Mouse (Mus musculus): ENCODE data around the gene Sh2b1. TPM values are rescaled to one million over a fixed set of nuclear protein-coding genes. Genes with fewer than 3 reads are reported as not detected.
"Not testable (repeated sequence)": the region's sequence is repeated elsewhere in the genome, so short reads cannot be mapped to it uniquely, and the experiment has no call there.

The Sh2b1 gene
- polyA plus RNA-seq, 1 experiment from 2014 or later = 57.8 TPM

DNA sequence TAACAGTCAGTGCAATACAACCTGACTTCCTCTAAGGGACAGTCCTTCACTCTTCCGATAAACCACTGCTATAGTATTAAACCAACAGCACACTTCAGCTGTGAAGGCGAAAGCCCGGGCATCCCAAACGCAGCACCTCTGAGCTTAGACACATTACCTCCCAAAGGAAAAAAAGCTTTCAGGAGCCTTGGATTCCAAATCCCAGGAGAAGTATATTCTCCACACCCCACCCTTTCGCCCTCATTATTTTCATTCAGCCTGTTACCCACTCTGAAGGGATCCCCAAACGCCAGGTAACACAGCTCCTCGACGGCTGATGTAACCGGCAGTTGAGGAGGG is 26.4 kb upstream of the Sh2b1 start:
- H3K4me3 ChIP-seq (replicated peaks) = peak overlapping the region; percentile 100
- H3K27ac ChIP-seq = peak overlapping the region; percentile 100
- H3K4me1 ChIP-seq (replicated peaks) = peaks cover 8% of the 10 kb centered on the region
- H3K4me2 ChIP-seq = peak overlapping the region; percentile 66
- H3K27me3 ChIP-seq = no peaks in the 10 kb centered on the region
- peak overlapping the region; percentile 100 for H3K9ac ChIP-seq (replicated peaks)
- H3K9me3 ChIP-seq = no peaks in the 10 kb centered on the region
- ATAC-seq (ENCODE audit: insufficient number of reproducible peaks, insufficient read depth, low FRiP score, low TSS enrichment, low read depth) = no peak
- 4% methylated on average over 9 of the region's 9 CpGs for WGBS
- H3K36me3 ChIP-seq = peaks cover 47% of the 10 kb centered on the region

DNA sequence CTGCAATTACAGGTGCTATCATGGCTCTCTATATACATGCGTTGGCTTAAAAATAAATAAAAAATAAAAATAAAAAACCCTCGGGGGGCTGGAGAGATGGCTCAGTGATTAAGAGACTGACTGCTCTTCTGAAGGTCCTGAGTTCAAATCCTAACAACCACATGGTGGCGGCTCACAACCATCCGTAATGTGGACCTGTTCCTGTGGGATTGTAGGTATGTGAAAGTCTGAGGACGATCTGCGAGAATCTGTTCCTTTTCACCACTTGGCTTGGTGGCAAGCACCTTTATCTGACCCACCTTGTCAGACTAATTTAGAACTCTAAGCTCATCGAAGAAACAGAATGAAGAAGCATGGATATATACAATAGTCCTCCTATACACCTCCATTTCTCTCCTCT is 24.2 kb upstream of the Sh2b1 start:
- H3K27ac ChIP-seq = no peak overlapping the region
- H3K9ac ChIP-seq (replicated peaks) = no peak overlapping the region
- no peak overlapping the region for H3K4me3 ChIP-seq (replicated peaks)
- H3K27me3 ChIP-seq = no peaks in the 10 kb centered on the region
- no peak for ATAC-seq (ENCODE audit: insufficient number of reproducible peaks, insufficient read depth, low FRiP score, low TSS enrichment, low read depth)
- H3K4me1 ChIP-seq (replicated peaks) = peaks cover 8% of the 10 kb centered on the region
- H3K9me3 ChIP-seq = no peaks in the 10 kb centered on the region
- H3K4me2 ChIP-seq = no peak overlapping the region
- peaks cover 69% of the 10 kb centered on the region for H3K36me3 ChIP-seq
- 94% methylated on average over 7 of the region's 7 CpGs for WGBS

DNA sequence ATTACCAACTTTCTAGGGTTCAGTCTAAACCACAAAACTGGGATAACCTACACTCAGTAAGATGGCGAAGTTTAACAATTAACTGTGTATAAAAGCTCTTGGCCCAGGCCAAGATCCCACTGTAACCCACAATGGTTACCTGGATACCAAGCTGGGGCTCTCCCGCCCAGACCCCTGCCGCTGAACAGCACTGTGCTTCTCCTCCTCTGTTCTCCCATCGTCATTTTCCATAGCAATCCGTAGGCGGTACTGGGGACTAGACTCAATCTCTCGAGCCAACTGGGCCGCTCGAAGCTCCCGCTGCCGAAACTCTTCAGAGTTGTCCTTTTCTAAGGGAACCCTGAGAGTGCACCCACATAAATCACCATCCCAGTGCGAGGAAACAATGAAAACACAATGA is 22.7 kb upstream of the Sh2b1 start:
- Histone ChIP-seq H3K4me2 (no peak overlapping the region), H3K4me1 (replicated peaks) (peaks cover 6% of the 10 kb centered on the region), H3K4me3 (replicated peaks) (no peak overlapping the region), H3K27me3 (no peaks in the 10 kb centered on the region), H3K9ac (replicated peaks) (no peak overlapping the region), H3K27ac (no peak overlapping the region), H3K36me3 (peaks cover 84% of the 10 kb centered on the region), H3K9me3 (no peaks in the 10 kb centered on the region)
- 96% methylated on average over 12 of the region's 12 CpGs for WGBS
- ATAC-seq (ENCODE audit: insufficient number of reproducible peaks, insufficient read depth, low FRiP score, low TSS enrichment, low read depth) = no peak

DNA sequence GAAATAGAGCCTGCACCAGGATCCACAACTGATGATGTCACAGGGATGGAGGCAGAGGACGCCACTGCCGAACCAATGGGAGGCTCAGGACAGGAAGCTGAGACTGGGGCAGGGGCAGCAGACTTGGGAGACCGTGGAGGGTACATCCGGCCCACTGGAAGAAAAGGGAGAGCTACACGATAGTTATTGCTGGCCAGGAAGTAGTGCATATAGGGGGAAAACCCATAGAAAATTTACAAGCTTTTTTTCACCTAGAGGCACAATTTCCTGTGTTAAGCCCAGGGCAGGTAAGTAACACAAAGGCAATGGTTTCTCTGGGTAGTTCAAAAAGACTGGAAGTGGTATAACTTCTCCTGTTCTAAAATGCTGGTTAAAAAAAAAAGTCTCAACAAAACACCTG is 21.3 kb upstream of the Sh2b1 start:
- ATAC-seq (ENCODE audit: insufficient number of reproducible peaks, insufficient read depth, low FRiP score, low TSS enrichment, low read depth) = no peak
- no peak overlapping the region for H3K4me3 ChIP-seq (replicated peaks)
- H3K27ac ChIP-seq = no peak overlapping the region
- no peak overlapping the region for H3K9ac ChIP-seq (replicated peaks)
- H3K4me2 ChIP-seq = no peak overlapping the region
- no peaks in the 10 kb centered on the region for H3K9me3 ChIP-seq
- peaks cover 97% of the 10 kb centered on the region for H3K36me3 ChIP-seq
- H3K4me1 ChIP-seq (replicated peaks) = peaks cover 6% of the 10 kb centered on the region
- H3K27me3 ChIP-seq = no peaks in the 10 kb centered on the region
- 88% methylated on average over 5 of the region's 5 CpGs for WGBS

DNA sequence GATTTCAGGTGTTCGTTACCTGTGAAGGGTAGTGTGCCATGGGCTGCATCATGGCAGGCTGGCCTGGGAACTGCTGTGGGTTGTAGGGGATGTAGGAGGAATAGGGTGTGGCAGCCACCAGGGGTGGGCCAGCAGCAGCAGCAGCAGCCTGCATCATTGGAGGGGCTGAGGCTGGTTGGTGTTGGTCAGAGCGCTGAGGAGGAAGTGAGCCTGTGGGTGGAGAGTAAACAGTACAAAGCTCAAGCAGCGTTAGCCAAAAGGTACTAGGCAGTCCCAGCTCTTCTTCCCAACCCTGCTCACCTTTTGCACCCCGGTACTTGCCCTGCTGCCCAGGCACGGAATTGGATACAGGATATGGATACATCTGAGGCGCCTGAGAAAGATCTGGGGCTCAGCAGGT is 18.9 kb upstream of the Sh2b1 start:
- Histone ChIP-seq H3K27me3 (no peaks in the 10 kb centered on the region), H3K9ac (replicated peaks) (no peak overlapping the region), H3K36me3 (peaks cover 97% of the 10 kb centered on the region), H3K4me3 (replicated peaks) (no peak overlapping the region), H3K4me1 (replicated peaks) (no peaks in the 10 kb centered on the region), H3K4me2 (no peak overlapping the region), H3K9me3 (no peaks in the 10 kb centered on the region), H3K27ac (no peak overlapping the region)
- ATAC-seq (ENCODE audit: insufficient number of reproducible peaks, insufficient read depth, low FRiP score, low TSS enrichment, low read depth) = no peak
- WGBS = 93% methylated on average over 6 of the region's 6 CpGs

DNA sequence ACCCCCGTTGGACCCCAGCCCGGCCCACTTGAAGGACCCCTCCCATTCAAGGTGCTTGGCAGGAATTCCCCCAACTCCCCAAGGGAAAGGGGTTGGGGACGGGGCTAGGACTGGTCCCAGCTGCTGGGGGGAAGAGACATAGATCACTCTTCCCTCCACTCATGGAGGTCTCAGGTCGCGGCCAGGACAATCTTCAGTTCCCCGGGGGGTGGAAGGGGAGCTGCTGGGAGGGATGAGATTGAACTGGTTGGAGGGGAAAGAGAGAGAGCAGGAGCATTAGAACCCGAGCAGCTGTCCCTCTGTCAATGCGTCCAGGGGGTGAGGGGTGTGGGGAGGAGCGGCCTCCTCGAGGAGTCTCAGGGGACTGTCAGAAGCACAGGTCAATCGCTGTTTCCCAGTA is 16.7 kb upstream of the Sh2b1 start:
- no peak for ATAC-seq (ENCODE audit: insufficient number of reproducible peaks, insufficient read depth, low FRiP score, low TSS enrichment, low read depth)
- no peak overlapping the region; the same call in 1 of the 2 replicates for H3K9ac ChIP-seq (replicated peaks)
- H3K4me2 ChIP-seq = no peak overlapping the region
- no peaks in the 10 kb centered on the region for H3K9me3 ChIP-seq
- H3K27me3 ChIP-seq = no peaks in the 10 kb centered on the region
- peaks cover 83% of the 10 kb centered on the region for H3K36me3 ChIP-seq
- WGBS = 56% methylated on average over 11 of the region's 11 CpGs
- H3K4me1 ChIP-seq (replicated peaks) = peaks cover 7% of the 10 kb centered on the region
- H3K4me3 ChIP-seq (replicated peaks) = no peak overlapping the region
- H3K27ac ChIP-seq = peak overlapping the region; percentile 23; the same call in 1 of the 2 replicates

DNA sequence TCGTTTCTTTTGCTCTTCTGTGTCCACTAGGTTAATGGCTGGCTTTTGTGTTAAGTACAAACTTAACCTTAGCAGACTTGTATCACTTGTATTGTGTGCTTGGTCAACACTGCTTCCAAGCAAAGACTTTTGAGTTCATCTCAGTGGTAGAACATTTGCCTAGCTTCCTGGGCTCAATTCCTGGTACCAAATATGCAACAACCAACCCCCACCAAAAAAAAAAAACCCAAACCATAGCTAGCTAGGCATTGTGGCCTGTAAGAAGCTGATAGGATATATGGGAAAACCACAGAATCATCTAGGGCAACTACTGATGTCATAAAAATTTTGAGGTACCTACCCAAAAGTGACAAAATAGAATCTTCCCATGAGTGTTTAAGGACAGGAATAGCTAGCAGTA is 15.8 kb upstream of the Sh2b1 start:
- Histone ChIP-seq H3K36me3 (peaks cover 74% of the 10 kb centered on the region), H3K27me3 (no peaks in the 10 kb centered on the region), H3K9ac (replicated peaks) (no peak overlapping the region), H3K27ac (no peak overlapping the region), H3K4me1 (replicated peaks) (peaks cover 7% of the 10 kb centered on the region), H3K9me3 (no peaks in the 10 kb centered on the region), H3K4me2 (no peak overlapping the region), H3K4me3 (replicated peaks) (no peak overlapping the region)
- WGBS = 84% methylated on average over 1 of the region's 1 CpGs
- ATAC-seq (ENCODE audit: insufficient number of reproducible peaks, insufficient read depth, low FRiP score, low TSS enrichment, low read depth) = no peak

DNA sequence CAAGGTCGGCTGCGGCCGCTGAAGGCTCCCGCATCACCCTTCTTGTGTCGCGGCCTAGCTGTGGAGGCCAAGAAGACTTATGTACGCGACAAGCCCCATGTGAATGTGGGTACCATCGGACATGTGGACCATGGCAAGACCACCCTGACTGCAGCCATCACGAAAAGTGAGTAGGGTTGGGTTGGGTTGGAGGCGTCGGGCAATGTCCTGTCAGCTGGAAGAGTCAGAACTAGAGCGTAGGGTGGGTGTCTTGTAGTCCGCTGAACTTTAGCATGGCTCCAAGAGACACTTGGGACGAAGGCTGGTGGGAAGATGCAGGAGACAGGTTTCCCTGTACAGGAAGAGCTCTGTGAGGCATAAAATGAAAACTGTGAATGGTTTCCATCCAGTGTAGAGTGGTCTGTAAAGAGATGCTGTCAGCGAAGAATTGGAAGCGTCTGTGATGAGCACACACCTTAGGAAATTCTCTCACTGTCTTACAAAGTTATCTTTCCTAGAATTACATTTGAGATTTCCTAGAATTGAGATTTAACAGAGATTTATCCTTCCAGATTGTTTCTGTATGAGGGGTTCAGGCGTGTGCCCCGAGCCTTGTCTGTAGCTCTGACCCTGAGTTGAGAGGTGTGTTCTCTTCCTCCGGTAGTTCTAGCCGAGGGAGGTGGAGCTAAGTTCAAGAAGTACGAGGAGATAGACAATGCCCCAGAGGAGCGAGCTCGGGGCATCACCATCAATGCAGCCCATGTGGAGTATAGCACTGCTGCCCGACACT is 12.6 kb upstream of the Sh2b1 start:
- 17% methylated on average over 25 of the region's 25 CpGs for WGBS
- Histone ChIP-seq H3K9ac (replicated peaks) (peak overlapping the region; percentile 68), H3K27ac (0 out of 2 replicates have a peak overlapping the region, but pooled peaks have one; percentile 50), H3K4me1 (replicated peaks) (peaks cover 10% of the 10 kb centered on the region), H3K36me3 (peaks cover 42% of the 10 kb centered on the region), H3K4me2 (peak overlapping the region; percentile 90), H3K4me3 (replicated peaks) (peak overlapping the region; percentile 70)
- ATAC-seq (ENCODE audit: insufficient number of reproducible peaks, insufficient read depth, low FRiP score, low TSS enrichment, low read depth); H3K27me3 ChIP-seq; H3K9me3 ChIP-seq: not testable (repeated sequence)

DNA sequence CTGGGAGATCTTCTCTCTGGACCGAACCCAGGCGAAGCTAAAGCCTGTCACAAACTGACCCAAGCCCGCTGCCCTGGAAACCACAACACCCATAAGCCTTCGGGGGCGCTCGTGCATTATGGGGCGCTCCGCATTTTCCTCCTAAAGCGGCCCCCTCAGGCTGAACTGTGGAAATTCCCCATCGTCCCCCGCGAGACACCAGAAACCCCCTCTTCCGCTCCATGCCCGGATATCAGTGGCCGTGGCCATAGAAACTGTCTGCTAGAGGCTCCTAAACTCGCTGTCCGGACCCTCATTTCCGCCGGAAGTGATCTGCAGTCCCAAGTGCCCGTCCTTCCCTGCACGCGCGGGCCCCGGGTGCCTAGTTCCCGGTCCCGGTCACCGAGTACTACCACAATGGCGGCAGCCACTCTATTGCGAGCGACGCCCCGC is 11.8 kb upstream of the Sh2b1 start, which contains the start of gene Tufm:
Gene Tufm (plus strand): TSS at position 310 of the 432 bp plus-strand sequence.
- H3K9me3 ChIP-seq = no peaks in the 10 kb centered on the region
- WGBS = under 1% methylated on average over 32 of the region's 32 CpGs
- H3K27ac ChIP-seq = peak within 1 kb of the TSS; percentile 64
- peaks cover 16% of the 10 kb centered on the region for H3K4me1 ChIP-seq (replicated peaks)
- H3K36me3 ChIP-seq = peaks cover 34% of the 10 kb centered on the region
- peak within 1 kb of the TSS; percentile 68 for H3K9ac ChIP-seq (replicated peaks)
- peak; percentile 88 for ATAC-seq (ENCODE audit: insufficient number of reproducible peaks, insufficient read depth, low FRiP score, low TSS enrichment, low read depth)
- peak within 1 kb of the TSS; percentile 90 for H3K4me2 ChIP-seq
- peak within 1 kb of the TSS; percentile 70 for H3K4me3 ChIP-seq (replicated peaks)
- no peaks in the 10 kb centered on the region for H3K27me3 ChIP-seq

DNA sequence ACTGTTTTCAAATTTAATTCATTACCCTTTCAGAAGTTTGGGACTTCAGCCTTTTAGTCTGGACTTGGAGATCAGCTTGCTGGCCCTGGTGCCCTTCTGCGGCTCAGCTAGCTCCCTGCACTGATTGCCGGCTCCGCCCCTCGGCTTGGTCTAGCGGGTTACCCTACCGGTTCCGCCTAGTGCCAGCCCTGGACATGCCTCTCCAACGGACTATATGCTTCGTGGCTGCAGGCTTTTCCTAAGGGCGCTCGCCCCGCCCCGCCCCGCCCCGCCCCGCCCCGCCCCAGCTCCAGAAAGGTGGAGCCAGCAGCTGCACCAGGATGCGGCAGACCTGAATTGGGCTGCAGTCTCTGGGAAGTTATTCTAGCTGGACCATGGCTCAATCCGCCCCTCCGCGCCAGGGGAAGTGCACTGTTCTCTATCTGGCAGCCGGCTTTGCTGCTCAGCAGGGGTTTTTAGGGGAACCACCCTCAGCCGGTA is 7.2 kb upstream of the Sh2b1 start:
- H3K36me3 ChIP-seq = no peaks in the 10 kb centered on the region
- peak; percentile 57 for ATAC-seq (ENCODE audit: insufficient number of reproducible peaks, insufficient read depth, low FRiP score, low TSS enrichment, low read depth)
- 0% methylated on average over 23 of the region's 23 CpGs for WGBS

DNA sequence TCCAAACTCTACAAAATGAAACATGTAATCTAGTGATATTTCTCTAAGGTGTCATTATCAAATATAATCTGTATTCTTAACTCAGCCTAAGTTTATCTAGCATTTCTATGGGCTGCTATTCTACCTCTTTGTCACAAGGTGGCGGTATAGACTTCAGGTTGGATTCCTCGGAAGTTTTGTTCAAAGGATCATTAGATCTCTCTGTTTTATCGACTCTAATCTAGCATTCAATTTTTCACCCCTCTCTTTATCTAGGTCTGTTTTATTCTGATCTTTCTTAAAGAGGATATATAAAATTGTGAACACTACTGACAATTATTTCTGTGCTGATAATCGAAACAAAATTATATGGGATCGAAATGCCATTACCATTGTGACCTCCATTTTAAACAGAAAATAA is 6.5 kb upstream of the Sh2b1 start:
- H3K36me3 ChIP-seq = no peaks in the 10 kb centered on the region
- H3K9me3 ChIP-seq = peaks cover 6% of the 10 kb centered on the region; the same call in 1 of the 2 replicates
- H3K27me3 ChIP-seq = no peaks in the 10 kb centered on the region
- no peak for ATAC-seq (ENCODE audit: insufficient number of reproducible peaks, insufficient read depth, low FRiP score, low TSS enrichment, low read depth)
- WGBS = 22% methylated on average over 5 of the region's 5 CpGs
- H3K4me2 ChIP-seq = no peak overlapping the region
- H3K4me3 ChIP-seq (replicated peaks) = no peak overlapping the region
- H3K4me1 ChIP-seq (replicated peaks) = 0 out of 2 replicates have a peak, but pooled peaks cover 9% of the 10 kb centered on the region
- no peak overlapping the region for H3K9ac ChIP-seq (replicated peaks)
- H3K27ac ChIP-seq = no peak overlapping the region

More for the DNA sequence above, 7.2 kb upstream of the Sh2b1 start:
- Histone ChIP-seq H3K4me1 (replicated peaks) (0 out of 2 replicates have a peak, but pooled peaks cover 9% of the 10 kb centered on the region), H3K4me3 (replicated peaks) (peak overlapping the region; percentile 33), H3K4me2 (peak overlapping the region; percentile 62), H3K27me3 (no peaks in the 10 kb centered on the region), H3K9ac (replicated peaks) (peak overlapping the region; percentile 55), H3K9me3 (peaks cover 6% of the 10 kb centered on the region; the same call in 1 of the 2 replicates), H3K27ac (peak overlapping the region; percentile 76)

Measured in limb, embryonic 12.5 days (tissue).